Mouse (Mus musculus): ENCODE results near the gene Mpp4.

Mpp4 gene

DNA sequence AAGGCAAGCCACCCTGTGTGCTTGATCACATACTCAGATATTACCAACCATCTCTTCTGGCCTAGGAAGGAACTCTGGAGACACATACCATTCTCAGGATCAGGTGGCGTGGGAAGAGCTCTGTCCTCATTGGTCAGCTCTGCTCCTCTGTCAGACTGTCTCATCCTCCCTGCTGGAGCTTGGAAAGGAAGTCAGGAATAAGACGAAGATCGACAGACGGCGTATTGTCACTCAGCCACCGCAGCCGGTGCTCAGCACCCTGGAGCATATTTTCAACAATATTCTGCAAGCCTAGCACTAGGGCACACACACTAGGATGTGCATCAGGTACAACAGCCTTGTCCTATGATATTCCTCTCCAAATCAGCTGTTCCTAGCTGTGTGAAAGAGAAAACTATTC lies 4.7 kb downstream of the Mpp4 start:
- no peaks in the 10 kb centered on the region for H3K27me3 ChIP-seq (ENCODE audit: control insufficient read depth, insufficient read depth, low read length, poor library complexity, severe bottlenecking)
- no peaks in the 10 kb centered on the region for H3K36me3 ChIP-seq (ENCODE audit: control insufficient read depth, insufficient read depth, low read length, poor library complexity, severe bottlenecking)
- DNase-seq (ENCODE audit: low read depth, low spot score) = no peak

DNA sequence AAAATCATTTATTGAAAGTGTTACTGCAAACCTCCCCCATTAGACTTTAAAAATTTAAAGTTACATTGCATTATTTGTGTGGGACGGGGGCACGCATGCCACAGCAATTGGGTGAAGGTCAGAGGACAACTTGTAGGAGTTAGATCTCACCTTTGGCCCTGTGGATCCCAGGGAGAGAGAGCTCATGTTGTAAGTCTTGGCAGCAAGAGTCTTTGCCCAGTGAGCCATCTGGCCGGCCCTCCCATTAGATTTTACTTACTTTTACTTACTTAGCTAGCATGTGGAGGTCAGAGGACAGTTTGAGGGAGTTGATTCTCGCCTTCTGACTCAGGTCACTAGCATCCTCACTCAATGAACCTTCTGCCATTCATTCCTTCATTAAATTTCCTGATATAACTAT lies 5.3 kb downstream of the Mpp4 start:
- no peaks in the 10 kb centered on the region for H3K27me3 ChIP-seq (ENCODE audit: control insufficient read depth, insufficient read depth, low read length, poor library complexity, severe bottlenecking)
- H3K36me3 ChIP-seq (ENCODE audit: control insufficient read depth, insufficient read depth, low read length, poor library complexity, severe bottlenecking) = no peaks in the 10 kb centered on the region
- DNase-seq (ENCODE audit: low read depth, low spot score) = no peak

DNA sequence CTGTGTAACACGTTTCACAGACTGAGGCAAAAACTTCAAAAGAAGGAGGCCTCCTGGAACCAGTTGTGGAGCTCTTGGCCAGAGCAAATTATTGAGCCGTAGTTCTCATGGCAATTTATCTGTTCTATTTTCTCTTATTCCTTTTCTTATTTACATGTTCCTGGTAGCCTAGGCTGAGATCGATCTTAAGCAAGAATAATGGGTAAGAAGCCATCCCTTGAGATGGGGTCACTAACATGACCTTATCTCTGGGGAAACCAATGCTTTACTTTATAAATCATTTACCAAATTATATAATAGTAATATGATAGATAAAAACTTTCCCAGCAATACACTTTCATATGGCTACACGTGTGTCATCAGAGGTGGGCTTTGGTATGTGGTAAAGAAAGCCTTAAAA lies 10.8 kb downstream of the Mpp4 start:
- no peak for DNase-seq (ENCODE audit: low read depth, low spot score)
- Histone ChIP-seq H3K27me3 (ENCODE audit: control insufficient read depth, insufficient read depth, low read length, poor library complexity, severe bottlenecking) (no peaks in the 10 kb centered on the region), H3K36me3 (ENCODE audit: control insufficient read depth, insufficient read depth, low read length, poor library complexity, severe bottlenecking) (no peaks in the 10 kb centered on the region)

DNA sequence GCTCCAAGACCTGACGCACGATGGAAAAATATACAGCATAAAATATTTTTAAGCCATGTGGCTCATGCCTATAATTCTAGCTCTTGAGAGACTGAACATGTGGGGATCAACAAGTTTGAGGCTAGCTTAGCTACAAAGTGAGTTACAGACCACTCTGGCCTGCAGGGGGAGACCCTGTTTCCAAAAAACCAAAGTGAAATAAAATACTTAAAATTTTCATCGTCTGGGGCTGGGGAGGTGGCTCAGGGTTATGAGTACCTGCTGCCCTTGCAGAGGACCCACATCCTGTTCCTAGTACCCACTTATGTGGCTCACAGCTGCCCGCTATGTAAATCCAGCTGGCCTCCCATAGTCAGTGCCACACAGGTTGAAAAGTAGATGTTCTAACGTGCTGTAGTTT lies 12.6 kb downstream of the Mpp4 start:
- Histone ChIP-seq H3K36me3 (ENCODE audit: control insufficient read depth, insufficient read depth, low read length, poor library complexity, severe bottlenecking) (no peaks in the 10 kb centered on the region), H3K27me3 (ENCODE audit: control insufficient read depth, insufficient read depth, low read length, poor library complexity, severe bottlenecking) (no peaks in the 10 kb centered on the region)
- no peak for DNase-seq (ENCODE audit: low read depth, low spot score)

DNA sequence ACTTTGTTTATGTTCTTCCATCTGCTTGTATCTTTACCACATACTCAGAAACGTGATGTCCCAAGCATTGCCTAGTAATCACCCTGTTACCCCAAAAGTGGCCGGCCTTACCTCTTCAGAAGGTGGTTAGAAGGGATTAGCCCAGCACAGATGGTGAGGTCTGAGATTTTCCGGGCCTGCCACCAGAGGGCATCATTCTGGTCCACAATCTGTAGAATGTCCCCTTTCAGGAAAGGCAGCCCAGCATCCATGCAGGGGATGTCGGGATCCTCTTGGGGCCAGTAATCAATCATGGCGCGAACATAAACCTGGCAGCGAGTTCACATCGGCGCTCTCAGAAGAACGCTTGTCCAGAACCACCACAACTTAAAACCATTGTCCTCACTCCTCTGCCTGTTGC lies 18.6 kb downstream of the Mpp4 start:
- Histone ChIP-seq H3K36me3 (ENCODE audit: control insufficient read depth, insufficient read depth, low read length, poor library complexity, severe bottlenecking) (no peaks in the 10 kb centered on the region), H3K27me3 (ENCODE audit: control insufficient read depth, insufficient read depth, low read length, poor library complexity, severe bottlenecking) (no peaks in the 10 kb centered on the region)
- peak; percentile 54 for DNase-seq (ENCODE audit: low read depth, low spot score)

DNA sequence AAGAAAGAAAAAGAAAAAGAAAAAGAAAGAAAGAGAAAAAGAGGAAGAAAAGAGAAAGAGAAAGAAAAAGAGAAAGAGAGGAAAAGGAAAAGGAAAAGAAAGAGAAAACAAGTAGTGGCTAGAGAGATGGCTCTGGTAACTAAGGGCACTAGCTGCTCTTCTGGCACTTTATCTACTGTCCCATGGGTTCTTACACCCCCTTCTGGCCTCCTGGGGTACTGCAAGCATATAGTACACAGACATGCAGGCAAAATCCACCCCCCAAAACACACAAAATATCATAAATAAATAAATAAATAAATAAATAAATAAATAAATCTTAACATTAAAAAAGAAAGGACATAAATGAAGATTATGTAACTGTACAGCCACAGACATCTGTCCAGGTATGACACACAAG lies 20.4 kb downstream of the Mpp4 start:
- H3K27me3 ChIP-seq (ENCODE audit: control insufficient read depth, insufficient read depth, low read length, poor library complexity, severe bottlenecking) = no peaks in the 10 kb centered on the region
- peak; percentile 86 for DNase-seq (ENCODE audit: low read depth, low spot score)
- H3K36me3 ChIP-seq (ENCODE audit: control insufficient read depth, insufficient read depth, low read length, poor library complexity, severe bottlenecking) = no peaks in the 10 kb centered on the region

DNA sequence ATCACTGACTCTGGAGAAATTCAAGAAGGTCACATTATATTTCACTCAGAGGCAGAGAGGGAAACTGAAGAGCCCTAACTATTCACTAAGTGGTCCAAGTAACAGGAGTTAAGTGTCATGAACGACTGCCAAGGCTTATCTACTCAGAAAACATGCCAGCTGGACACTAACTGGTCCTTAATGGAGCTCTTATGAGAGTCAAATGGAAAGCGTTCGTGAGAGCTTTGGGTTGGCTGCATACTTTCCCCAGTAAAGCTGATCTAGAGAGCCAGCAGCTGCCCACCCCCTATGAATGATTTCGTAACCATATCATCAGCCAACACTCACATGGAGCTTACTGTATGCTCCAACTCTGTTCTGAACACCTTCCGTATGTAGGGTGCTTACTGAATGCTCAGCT lies 28.8 kb downstream of the Mpp4 start:
- no peaks in the 10 kb centered on the region for H3K36me3 ChIP-seq (ENCODE audit: control insufficient read depth, insufficient read depth, low read length, poor library complexity, severe bottlenecking)
- DNase-seq (ENCODE audit: low read depth, low spot score) = no peak

DNA sequence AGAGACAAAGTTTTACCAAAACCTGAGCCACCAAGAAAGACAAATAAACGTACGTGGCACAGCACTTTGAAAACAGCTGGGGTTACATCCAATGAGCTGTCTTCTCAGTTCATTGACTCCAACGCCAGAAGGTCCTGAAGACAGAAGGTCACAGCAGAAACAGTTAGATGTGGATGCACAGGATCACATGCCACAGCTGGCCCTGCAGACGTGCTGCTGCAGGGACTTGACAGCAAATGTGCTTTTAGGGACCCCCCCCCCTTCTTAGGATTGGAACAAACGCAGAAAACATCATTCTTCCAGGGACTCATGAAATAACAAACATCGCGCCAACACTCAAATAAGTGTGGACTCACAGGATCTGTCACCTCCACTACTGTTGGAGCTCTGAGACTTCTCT lies 34.3 kb downstream of the Mpp4 start:
- Histone ChIP-seq H3K27me3 (ENCODE audit: control insufficient read depth, insufficient read depth, low read length, poor library complexity, severe bottlenecking) (no peaks in the 10 kb centered on the region), H3K36me3 (ENCODE audit: control insufficient read depth, insufficient read depth, low read length, poor library complexity, severe bottlenecking) (no peaks in the 10 kb centered on the region)
- no peak for DNase-seq (ENCODE audit: low read depth, low spot score)

More for the DNA sequence above, 28.8 kb downstream of the Mpp4 start:
- H3K27me3 ChIP-seq (ENCODE audit: control insufficient read depth, insufficient read depth, low read length, poor library complexity, severe bottlenecking) = no peaks in the 10 kb centered on the region

DNA sequence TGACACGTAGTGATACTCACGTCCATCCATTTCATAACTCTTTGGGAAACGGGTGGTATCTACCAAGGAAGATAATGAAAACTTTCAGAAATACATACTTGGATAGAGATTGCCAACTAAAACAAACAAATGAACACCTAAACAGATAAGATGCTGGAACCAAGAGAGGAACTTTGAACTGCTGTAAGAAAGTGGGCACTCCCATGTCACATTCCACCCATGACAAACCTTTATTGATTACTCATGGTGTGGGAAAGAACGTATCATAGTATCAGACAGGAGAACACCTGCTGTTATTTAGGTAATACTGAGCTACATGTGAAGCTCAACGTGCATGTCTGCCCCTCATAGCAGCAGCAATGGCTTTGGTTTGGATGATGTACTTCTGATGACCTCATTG lies 37.6 kb downstream of the Mpp4 start:
- Histone ChIP-seq H3K27me3 (ENCODE audit: control insufficient read depth, insufficient read depth, low read length, poor library complexity, severe bottlenecking) (no peaks in the 10 kb centered on the region), H3K36me3 (ENCODE audit: control insufficient read depth, insufficient read depth, low read length, poor library complexity, severe bottlenecking) (no peaks in the 10 kb centered on the region)
- DNase-seq (ENCODE audit: low read depth, low spot score) = no peak

DNA sequence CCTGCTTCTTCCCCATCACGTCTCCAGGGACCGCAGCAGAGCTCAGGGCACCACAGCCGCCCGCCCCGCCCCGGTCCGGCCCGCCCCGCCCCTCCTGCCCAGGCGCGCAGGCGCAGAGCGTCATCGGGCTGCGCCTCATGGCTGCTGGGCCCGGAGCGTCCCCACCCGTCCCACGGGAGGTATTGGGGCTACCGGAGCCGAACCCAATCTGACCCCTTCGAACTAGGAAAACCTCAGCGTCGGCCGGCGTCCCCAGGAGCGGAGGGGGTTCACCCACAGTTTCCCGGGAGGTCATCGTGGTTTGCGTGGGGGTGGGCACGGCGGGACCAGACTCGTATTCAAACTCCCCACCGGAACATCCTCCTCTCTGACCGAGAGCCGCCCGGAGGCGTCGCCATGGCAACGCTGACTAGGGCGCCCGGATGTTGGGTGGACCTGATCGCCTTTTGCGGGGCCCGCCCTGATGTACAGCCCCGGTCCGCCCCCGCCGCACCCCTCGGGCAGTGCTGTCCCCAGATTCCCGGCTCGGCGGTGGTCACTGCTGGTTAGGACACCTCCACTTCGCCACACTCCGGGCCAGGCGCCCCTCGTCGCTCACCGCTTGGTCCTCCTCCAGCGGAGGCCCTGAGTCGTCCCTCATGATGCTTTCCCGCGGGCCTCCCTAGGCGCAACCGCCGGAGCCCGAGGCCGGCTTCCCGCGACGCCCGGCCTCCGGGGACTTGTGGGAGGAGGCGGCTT lies 43.3 kb downstream of the Mpp4 start, which contains the start of gene Tmem237:
Gene Tmem237, minus strand, starts transcription at position 689 of the 738 bp plus-strand sequence.
- Histone ChIP-seq H3K36me3 (ENCODE audit: control insufficient read depth, insufficient read depth, low read length, poor library complexity, severe bottlenecking) (no peaks in the 10 kb centered on the region), H3K27me3 (ENCODE audit: control insufficient read depth, insufficient read depth, low read length, poor library complexity, severe bottlenecking) (no peaks in the 10 kb centered on the region)
- DNase-seq (ENCODE audit: low read depth, low spot score) = peak; percentile 93

DNA sequence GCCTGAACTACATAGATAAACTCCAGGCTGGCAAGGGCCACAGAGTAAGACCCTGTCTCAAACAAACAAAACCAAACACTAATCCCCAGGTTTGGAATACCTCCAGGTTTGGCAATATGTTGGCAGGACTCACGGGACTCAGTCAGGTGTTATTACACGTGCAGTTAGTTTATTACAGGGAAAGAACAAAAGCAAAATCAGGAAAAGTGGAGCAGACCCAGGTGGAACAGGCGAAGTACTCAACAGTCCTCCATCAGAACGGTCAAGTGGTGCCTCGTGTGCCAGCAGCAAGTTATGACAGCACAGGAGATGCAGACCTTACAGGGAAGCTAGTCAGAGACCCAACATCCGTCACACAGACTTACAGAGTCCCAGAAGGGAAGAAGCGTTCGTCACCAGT lies 52.7 kb downstream of the Mpp4 start:
- H3K27me3 ChIP-seq (ENCODE audit: control insufficient read depth, insufficient read depth, low read length, poor library complexity, severe bottlenecking) = no peaks in the 10 kb centered on the region
- no peak for DNase-seq (ENCODE audit: low read depth, low spot score)
- no peaks in the 10 kb centered on the region for H3K36me3 ChIP-seq (ENCODE audit: control insufficient read depth, insufficient read depth, low read length, poor library complexity, severe bottlenecking)

DNA sequence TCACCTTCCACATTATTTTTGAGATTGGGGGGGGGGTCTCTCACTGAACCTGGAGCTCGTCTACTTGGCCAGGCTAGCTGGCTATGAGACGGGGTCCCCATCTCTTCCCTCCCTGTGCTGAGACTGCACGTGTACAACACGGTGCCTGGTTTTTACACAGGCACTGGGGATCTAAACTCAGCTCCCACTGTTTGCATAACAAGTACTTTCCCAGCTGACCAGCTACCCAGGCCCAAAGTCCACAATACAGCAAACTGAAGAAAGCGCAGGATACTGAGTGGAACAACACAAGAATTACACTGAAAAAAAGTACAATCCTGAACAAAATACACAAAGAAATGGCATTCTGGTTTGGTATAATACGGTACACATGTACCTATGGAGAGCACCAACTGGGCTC lies 61.1 kb downstream of the Mpp4 start:
- no peaks in the 10 kb centered on the region for H3K36me3 ChIP-seq (ENCODE audit: control insufficient read depth, insufficient read depth, low read length, poor library complexity, severe bottlenecking)
- H3K27me3 ChIP-seq (ENCODE audit: control insufficient read depth, insufficient read depth, low read length, poor library complexity, severe bottlenecking) = no peaks in the 10 kb centered on the region
- no peak for DNase-seq (ENCODE audit: low read depth, low spot score)

DNA sequence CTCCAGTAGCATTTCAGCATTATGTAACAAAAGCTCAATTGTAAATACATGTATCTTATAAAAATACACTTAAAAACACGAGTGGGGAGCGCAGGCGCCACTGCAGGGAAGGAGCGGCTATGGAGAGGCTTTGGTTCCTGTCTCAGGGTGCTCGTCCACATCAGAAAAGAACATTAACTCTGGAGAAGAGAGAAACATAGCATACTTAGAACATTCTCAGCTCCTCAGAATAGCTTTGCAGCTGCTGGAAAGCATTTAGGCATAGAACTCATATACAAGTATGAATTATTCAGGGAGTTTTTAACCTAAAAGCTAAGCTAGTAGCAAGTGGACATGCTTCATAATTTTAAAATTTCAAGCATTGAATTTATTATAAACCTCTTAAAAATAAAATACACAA lies 62.2 kb downstream of the Mpp4 start:
- Histone ChIP-seq H3K27me3 (ENCODE audit: control insufficient read depth, insufficient read depth, low read length, poor library complexity, severe bottlenecking) (no peaks in the 10 kb centered on the region), H3K36me3 (ENCODE audit: control insufficient read depth, insufficient read depth, low read length, poor library complexity, severe bottlenecking) (no peaks in the 10 kb centered on the region)
- no peak for DNase-seq (ENCODE audit: low read depth, low spot score)

DNA sequence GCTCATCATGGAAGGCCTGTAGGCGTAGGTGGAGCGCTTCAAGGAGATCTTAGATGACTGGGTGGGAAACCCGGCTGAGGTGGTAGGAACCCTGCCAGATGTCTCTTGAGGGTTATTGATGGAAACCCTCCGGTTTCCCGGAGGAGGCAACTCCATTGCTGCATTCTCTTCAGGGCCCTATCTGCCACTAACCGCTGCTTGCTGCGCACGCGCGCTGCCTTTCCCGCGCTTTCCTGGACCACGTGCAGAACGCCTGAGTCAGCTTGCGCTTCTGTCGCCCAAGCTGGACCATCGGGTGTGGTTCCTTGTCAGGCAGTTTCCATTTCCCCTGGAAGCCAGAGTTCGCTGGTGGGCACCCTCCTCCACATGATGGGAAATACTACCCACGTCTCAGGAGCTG lies 68.5 kb downstream of the Mpp4 start, which contains the start of gene C2cd6:
Gene C2cd6, minus strand, starts transcription at position 196 of the 400 bp plus-strand sequence.
- DNase-seq (ENCODE audit: low read depth, low spot score) = no peak
- Histone ChIP-seq H3K27me3 (ENCODE audit: control insufficient read depth, insufficient read depth, low read length, poor library complexity, severe bottlenecking) (no peaks in the 10 kb centered on the region), H3K36me3 (ENCODE audit: control insufficient read depth, insufficient read depth, low read length, poor library complexity, severe bottlenecking) (no peaks in the 10 kb centered on the region)
